Mouse (Mus musculus) spleen, adult 2 months (tissue): Measurements from ENCODE around the gene Asb6.

Experiments
- CTCF ChIP-seq: fragments of 200-500 bp; IDR thresholded peaks from 2 replicates; pipeline ENCODE4 v1.5.1; 2011; ENCODE audit warnings: mild to moderate bottlenecking, inconsistent platforms; ENCODE audit not compliant: insufficient read depth, insufficient read length, insufficient replicate concordance; ENCODE audit errors: extremely low read depth
- POLR2A ChIP-seq: fragments of 200-500 bp; IDR thresholded peaks from 2 replicates; pipeline ENCODE4 v1.6.1; 2011; ENCODE audit warnings: low read depth, low read length, inconsistent platforms

- TF ChIP-seq CTCF (no peak), POLR2A (no peak)
Observed at GRCm38 (mm10) chr2:30782312-30783290, 47.5 kb downstream of the Asb6 start.
